Mouse (Mus musculus): Measurements from ENCODE around the gene Pacsin2. TPM values are rescaled to one million over a fixed set of nuclear protein-coding genes. Genes with fewer than 3 reads are reported as not detected.
"Not testable (repeated sequence)": the region's sequence is repeated elsewhere in the genome, so short reads cannot be mapped to it uniquely, and the experiment has no call there.

The Pacsin2 gene
- 26.9 and 32.1 TPM in 2 replicates for polyA plus RNA-seq (2015; fragmentation: Nextera tagmentation; extraction: Ambion mirVana)

GRCm38 (mm10) chr15:83464083-83464904, at the start of gene Pacsin2:
Pacsin2 (minus strand) TSS chr15:83464606.
- Histone ChIP-seq H3K9ac (ENCODE audit: low read depth, low read length) (peak within 1 kb of the TSS; percentile 73), H3K4me3 (ENCODE audit: low read length) (peak within 1 kb of the TSS; percentile 86), H3K27ac (ENCODE audit: low read depth, low read length) (no peak within 1 kb of the TSS), H3K4me1 (ENCODE audit: control insufficient read depth, insufficient read depth, low read depth, low read length) (peaks cover 7% of the 10 kb centered on the region), H3K9me3 (ENCODE audit: control insufficient read depth, low read length) (no peaks in the 10 kb centered on the region), H3K36me3 (ENCODE audit: control insufficient read depth, insufficient read depth, low read length) (no peaks in the 10 kb centered on the region), H3K27me3 (replicated peaks; ENCODE audit: control insufficient read depth, insufficient read depth, low read length) (no peaks in the 10 kb centered on the region), H3K4me2 (ENCODE audit: low read length) (peak within 1 kb of the TSS; percentile 95)
- WGBS, result under 1% methylated on average over 76 of the region's 88 CpGs
- ATAC-seq, result peak; percentile 99

- H3K4me3 ChIP-seq (ENCODE audit: low read length), result no peak overlapping the region
- H3K4me2 ChIP-seq (ENCODE audit: low read length), result no peak overlapping the region
- H3K4me1 ChIP-seq (ENCODE audit: control insufficient read depth, insufficient read depth, low read depth, low read length), result peaks cover 15% of the 10 kb centered on the region
- H3K9ac ChIP-seq (ENCODE audit: low read depth, low read length), result no peak overlapping the region
- no peaks in the 10 kb centered on the region for H3K27me3 ChIP-seq (replicated peaks; ENCODE audit: control insufficient read depth, insufficient read depth, low read length)
- no peaks in the 10 kb centered on the region for H3K9me3 ChIP-seq (ENCODE audit: control insufficient read depth, low read length)
- no peak for ATAC-seq
- H3K36me3 ChIP-seq (ENCODE audit: control insufficient read depth, insufficient read depth, low read length), result no peaks in the 10 kb centered on the region
- 73% methylated on average over 12 of the region's 13 CpGs for WGBS
- H3K27ac ChIP-seq (ENCODE audit: low read depth, low read length), result no peak overlapping the region
These were observed 48.3 kb upstream of the Pacsin2 start for GRCm38 (mm10) chr15:83512489-83513281.

DNA sequence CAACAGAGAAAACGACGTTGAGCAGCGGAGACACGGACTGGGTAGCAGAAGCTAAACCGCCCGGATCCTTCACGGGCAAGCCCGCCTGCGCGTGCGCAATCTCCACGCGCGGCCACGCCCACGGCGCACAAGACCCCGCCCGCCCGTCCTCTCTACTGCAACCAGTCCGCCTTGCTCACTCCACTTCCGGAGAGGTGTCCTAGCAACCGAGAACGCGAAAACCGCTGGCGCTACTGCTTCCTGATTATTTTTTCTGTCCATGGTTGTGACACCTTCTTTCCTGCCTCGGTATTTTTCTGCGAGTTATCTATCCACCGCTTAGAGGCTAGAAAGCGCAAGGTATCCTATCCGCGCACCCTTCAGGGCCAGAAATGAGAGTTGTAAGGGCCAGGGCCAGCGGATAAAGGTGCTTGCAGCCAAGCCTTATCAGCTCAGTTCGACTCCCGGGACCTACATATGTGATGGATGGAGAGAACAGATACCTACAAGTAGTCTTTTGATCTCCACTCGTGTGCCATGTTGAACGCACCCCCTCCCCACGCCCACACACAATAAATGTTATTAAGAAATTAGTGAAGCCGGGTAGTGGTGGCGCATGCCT, 46.5 kb upstream of the Pacsin2 start, which contains the start of gene Ttll1:
Gene Ttll1 (minus strand): TSS at position 89 of the 601 bp plus-strand sequence.
- H3K36me3 ChIP-seq (ENCODE audit: control insufficient read depth, insufficient read depth, low read length), result no peaks in the 10 kb centered on the region
- peak within 1 kb of the TSS; percentile 59 for H3K4me3 ChIP-seq (ENCODE audit: low read length)
- peak within 1 kb of the TSS; percentile 82 for H3K27ac ChIP-seq (ENCODE audit: low read depth, low read length)
- 12% methylated on average over 41 of the region's 41 CpGs for WGBS
- H3K9me3 ChIP-seq (ENCODE audit: control insufficient read depth, low read length), result no peaks in the 10 kb centered on the region
- H3K9ac ChIP-seq (ENCODE audit: low read depth, low read length), result peak within 1 kb of the TSS; percentile 74
- peak; percentile 97 for ATAC-seq
- no peaks in the 10 kb centered on the region for H3K27me3 ChIP-seq (replicated peaks; ENCODE audit: control insufficient read depth, insufficient read depth, low read length)
- peaks cover 15% of the 10 kb centered on the region for H3K4me1 ChIP-seq (ENCODE audit: control insufficient read depth, insufficient read depth, low read depth, low read length)
- peak within 1 kb of the TSS; percentile 72 for H3K4me2 ChIP-seq (ENCODE audit: low read length)

GRCm38 (mm10) chr15:83509950-83510804, 45.8 kb upstream of the Pacsin2 start:
- H3K4me1 ChIP-seq (ENCODE audit: control insufficient read depth, insufficient read depth, low read depth, low read length), result peaks cover 15% of the 10 kb centered on the region
- H3K9me3 ChIP-seq (ENCODE audit: control insufficient read depth, low read length), result no peaks in the 10 kb centered on the region
- H3K27ac ChIP-seq (ENCODE audit: low read depth, low read length), result peak overlapping the region; percentile 82
- peak overlapping the region; percentile 74 for H3K9ac ChIP-seq (ENCODE audit: low read depth, low read length)
- no peaks in the 10 kb centered on the region for H3K36me3 ChIP-seq (ENCODE audit: control insufficient read depth, insufficient read depth, low read length)
- WGBS, result 24% methylated on average over 17 of the region's 17 CpGs
- H3K4me3 ChIP-seq (ENCODE audit: low read length), result peak overlapping the region; percentile 59
- peak overlapping the region; percentile 72 for H3K4me2 ChIP-seq (ENCODE audit: low read length)
- ATAC-seq, result peak; percentile 87
- H3K27me3 ChIP-seq (replicated peaks; ENCODE audit: control insufficient read depth, insufficient read depth, low read length), result no peaks in the 10 kb centered on the region

GRCm38 (mm10) chr15:83501483-83501882, 37.1 kb upstream of the Pacsin2 start:
- H3K4me3 ChIP-seq (ENCODE audit: low read length); H3K27ac ChIP-seq (ENCODE audit: low read depth, low read length); H3K9ac ChIP-seq (ENCODE audit: low read depth, low read length); H3K4me1 ChIP-seq (ENCODE audit: control insufficient read depth, insufficient read depth, low read depth, low read length); H3K27me3 ChIP-seq (replicated peaks; ENCODE audit: control insufficient read depth, insufficient read depth, low read length); H3K9me3 ChIP-seq (ENCODE audit: control insufficient read depth, low read length); H3K4me2 ChIP-seq (ENCODE audit: low read length); ATAC-seq: not testable (repeated sequence)
- peaks cover 64% of the 10 kb centered on the region for H3K36me3 ChIP-seq (ENCODE audit: control insufficient read depth, insufficient read depth, low read length)
- WGBS, result 79% methylated on average over 6 of the region's 6 CpGs

DNA sequence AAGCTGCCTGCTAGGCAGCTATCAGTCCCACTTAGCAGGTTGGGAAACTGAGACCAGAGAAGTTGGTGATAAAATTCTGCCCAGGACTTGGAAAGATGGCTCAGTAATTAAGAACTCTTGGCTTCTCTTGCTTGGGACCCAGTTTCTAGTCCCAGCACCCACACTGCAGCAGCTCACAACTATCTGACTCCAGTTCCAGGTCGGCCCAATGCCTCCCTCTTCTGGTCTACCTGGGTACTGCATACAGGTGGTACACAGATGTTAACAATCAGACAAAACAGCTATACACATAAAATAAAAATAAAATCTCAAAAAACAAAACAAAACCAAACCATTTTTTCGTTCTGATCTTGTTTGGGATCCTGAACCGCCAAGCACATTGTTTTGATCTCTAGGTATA, 35.9 kb upstream of the Pacsin2 start:
- WGBS, result 65% methylated on average over 3 of the region's 3 CpGs
- H3K36me3 ChIP-seq (ENCODE audit: control insufficient read depth, insufficient read depth, low read length), result peaks cover 74% of the 10 kb centered on the region
- no peak overlapping the region for H3K27ac ChIP-seq (ENCODE audit: low read depth, low read length)
- no peak overlapping the region for H3K9ac ChIP-seq (ENCODE audit: low read depth, low read length)
- no peak for ATAC-seq
- H3K4me2 ChIP-seq (ENCODE audit: low read length), result no peak overlapping the region
- no peaks in the 10 kb centered on the region for H3K4me1 ChIP-seq (ENCODE audit: control insufficient read depth, insufficient read depth, low read depth, low read length)
- H3K4me3 ChIP-seq (ENCODE audit: low read length), result no peak overlapping the region
- H3K9me3 ChIP-seq (ENCODE audit: control insufficient read depth, low read length), result no peaks in the 10 kb centered on the region
- H3K27me3 ChIP-seq (replicated peaks; ENCODE audit: control insufficient read depth, insufficient read depth, low read length), result no peaks in the 10 kb centered on the region

GRCm38 (mm10) chr15:83499211-83499755, 34.9 kb upstream of the Pacsin2 start:
- Histone ChIP-seq H3K4me3 (ENCODE audit: low read length) (no peak overlapping the region), H3K9ac (ENCODE audit: low read depth, low read length) (no peak overlapping the region), H3K36me3 (ENCODE audit: control insufficient read depth, insufficient read depth, low read length) (peaks cover 72% of the 10 kb centered on the region), H3K27ac (ENCODE audit: low read depth, low read length) (no peak overlapping the region), H3K27me3 (replicated peaks; ENCODE audit: control insufficient read depth, insufficient read depth, low read length) (no peaks in the 10 kb centered on the region), H3K4me1 (ENCODE audit: control insufficient read depth, insufficient read depth, low read depth, low read length) (no peaks in the 10 kb centered on the region), H3K4me2 (ENCODE audit: low read length) (no peak overlapping the region), H3K9me3 (ENCODE audit: control insufficient read depth, low read length) (no peaks in the 10 kb centered on the region)
- no peak for ATAC-seq
- 94% methylated on average over 10 of the region's 10 CpGs for WGBS

DNA sequence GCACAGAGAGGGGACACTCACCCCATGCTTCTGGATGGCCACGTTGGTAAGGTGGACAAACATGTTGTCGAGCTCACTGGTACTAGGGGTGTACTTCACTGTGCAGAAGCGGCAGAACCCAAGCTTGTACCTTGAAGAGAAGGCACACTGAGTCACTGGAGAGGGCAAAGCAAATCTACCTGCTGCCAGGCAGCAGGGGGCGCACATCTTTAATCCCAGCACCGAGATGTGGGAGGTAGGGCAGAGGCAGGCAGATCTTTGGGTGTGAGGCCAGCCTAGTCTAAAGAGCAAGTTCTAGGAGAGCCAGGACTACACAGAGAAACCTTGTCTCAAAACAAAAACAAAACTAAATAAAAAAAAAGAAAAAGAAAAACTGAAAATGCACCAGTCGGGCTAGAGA, 32.9 kb upstream of the Pacsin2 start:
- Histone ChIP-seq H3K4me3 (ENCODE audit: low read length) (no peak overlapping the region), H3K9ac (ENCODE audit: low read depth, low read length) (no peak overlapping the region), H3K27ac (ENCODE audit: low read depth, low read length) (no peak overlapping the region), H3K4me1 (ENCODE audit: control insufficient read depth, insufficient read depth, low read depth, low read length) (no peaks in the 10 kb centered on the region), H3K4me2 (ENCODE audit: low read length) (no peak overlapping the region), H3K36me3 (ENCODE audit: control insufficient read depth, insufficient read depth, low read length) (peaks cover 69% of the 10 kb centered on the region), H3K27me3 (replicated peaks; ENCODE audit: control insufficient read depth, insufficient read depth, low read length) (no peaks in the 10 kb centered on the region), H3K9me3 (ENCODE audit: control insufficient read depth, low read length) (no peaks in the 10 kb centered on the region)
- ATAC-seq, result no peak
- WGBS, result 89% methylated on average over 6 of the region's 6 CpGs
